Mouse (Mus musculus): Measurements from ENCODE around the gene Kcnab3.
"Not testable (repeated sequence)": the region's sequence is repeated elsewhere in the genome, so short reads cannot be mapped to it uniquely, and the experiment has no call there.

Kcnab3 gene

GRCm38 (mm10) chr11:69325628-69326407 lies at the start of gene Kcnab3:
Kcnab3 (plus strand) TSS chr11:69326258.
- DNase-seq (ENCODE audit: low read depth): peak; percentile 88

DNA sequence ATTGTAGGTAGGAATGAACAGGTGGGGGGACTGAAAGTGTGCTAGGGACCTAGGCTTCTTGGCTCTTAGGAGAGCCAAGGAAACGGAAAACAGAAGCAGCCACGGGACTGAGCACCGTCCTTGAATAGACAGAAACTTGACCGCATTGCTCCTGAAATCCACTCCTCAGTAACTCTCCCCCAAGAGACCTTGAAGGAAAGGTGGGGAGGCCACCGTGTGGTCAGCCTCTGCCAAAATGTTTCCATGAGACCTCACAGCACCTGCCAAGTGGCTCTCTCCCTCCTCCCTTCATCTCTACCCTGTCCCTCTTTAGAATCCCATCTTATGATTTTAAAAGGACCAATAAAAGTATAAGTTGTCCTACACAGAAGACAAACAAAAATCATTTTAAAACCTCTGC lies 48.8 kb upstream of the Kcnab3 start:
- no peak for DNase-seq (ENCODE audit: low read depth)

DNA sequence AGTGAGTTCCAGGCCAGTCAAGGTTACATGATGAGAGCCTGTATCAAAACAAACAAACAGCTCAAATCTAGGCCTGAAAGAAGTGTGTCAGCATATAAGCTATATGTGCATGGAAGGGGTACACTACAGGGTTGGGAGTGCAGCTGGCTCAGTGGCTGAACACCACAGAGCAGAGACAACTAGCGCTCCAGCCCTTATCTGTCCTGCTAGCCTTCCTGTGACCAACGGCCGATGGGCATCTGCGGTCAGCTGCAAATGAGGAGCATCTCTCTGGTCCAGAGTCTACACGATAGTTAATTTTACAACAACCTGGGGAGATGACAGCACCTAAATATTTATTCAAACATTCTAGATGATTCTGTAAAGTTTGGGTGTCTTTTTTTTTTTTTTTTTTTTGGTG lies 34.9 kb upstream of the Kcnab3 start:
- DNase-seq (ENCODE audit: low read depth): no peak

- no peak for DNase-seq (ENCODE audit: low read depth)
Measured at GRCm38 (mm10) chr11:69295286-69295685, 30.8 kb upstream of the Kcnab3 start.

GRCm38 (mm10) chr11:69297799-69298198 lies 28.3 kb upstream of the Kcnab3 start:
- DNase-seq (ENCODE audit: low read depth): no peak

- no peak for DNase-seq (ENCODE audit: low read depth)
Measured at GRCm38 (mm10) chr11:69298231-69298630, 27.8 kb upstream of the Kcnab3 start.

- DNase-seq (ENCODE audit: low read depth): no peak
Measured at GRCm38 (mm10) chr11:69302817-69303216, 23.2 kb upstream of the Kcnab3 start.

DNA sequence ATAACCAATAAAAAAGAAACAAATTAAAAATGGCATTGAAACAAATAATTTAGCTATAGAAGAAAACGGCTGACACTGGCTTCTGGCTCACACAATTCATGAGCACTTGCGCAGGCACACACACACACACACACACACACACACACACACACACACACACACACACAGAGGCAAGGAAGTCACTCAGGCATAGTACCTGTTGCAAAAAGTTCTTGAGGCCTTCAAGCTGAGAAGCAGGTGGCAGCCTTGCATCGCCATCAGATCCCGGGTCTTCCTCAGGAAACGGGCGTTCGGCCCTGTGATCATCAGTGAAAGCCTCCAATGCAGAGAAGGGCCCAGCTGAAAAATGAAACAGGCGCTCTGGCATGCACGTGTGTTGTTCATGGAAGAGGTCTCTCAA lies 20.8 kb upstream of the Kcnab3 start:
- DNase-seq (ENCODE audit: low read depth): no peak

GRCm38 (mm10) chr11:69306039-69306438 lies 20.0 kb upstream of the Kcnab3 start:
- no peak for DNase-seq (ENCODE audit: low read depth)

DNA sequence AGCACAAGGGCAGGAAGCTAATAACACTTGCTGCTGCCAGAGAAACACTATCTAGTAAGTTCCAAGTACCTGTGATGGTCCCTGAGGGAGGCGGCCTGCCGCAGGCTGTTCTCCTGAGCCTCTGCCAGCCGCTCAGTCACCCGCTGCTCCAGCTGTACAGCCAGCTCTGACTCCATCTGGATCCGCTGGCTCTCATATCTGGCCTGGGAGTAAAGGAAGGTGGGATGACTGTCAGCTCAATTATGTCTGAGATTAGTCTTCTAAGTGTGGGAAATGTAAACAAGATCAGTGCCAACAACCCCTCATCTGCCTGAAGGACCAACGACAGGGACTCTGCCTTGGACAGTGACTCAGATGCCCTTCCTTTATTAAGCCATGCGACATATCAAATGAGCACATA lies 14.8 kb upstream of the Kcnab3 start:
- DNase-seq (ENCODE audit: low read depth): no peak

DNA sequence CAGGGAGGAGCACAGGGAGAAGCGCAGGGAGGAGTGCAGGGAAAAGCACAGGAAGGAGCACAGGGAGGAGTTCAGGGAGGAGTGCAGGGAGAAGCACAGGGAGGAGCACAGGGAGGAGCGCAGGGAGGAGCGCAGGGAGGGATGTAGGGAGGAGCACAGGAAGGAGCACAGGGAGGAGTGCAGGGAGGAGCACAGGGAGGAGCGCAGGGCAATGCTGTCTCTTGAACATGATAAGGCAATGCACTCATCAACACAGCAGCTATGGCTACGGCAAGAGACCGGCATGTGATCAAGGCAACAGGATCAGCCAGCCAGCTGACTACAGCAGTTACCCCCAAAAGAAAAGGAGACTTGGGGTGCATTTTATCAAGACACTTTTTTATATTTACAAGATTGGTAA lies 9.7 kb upstream of the Kcnab3 start:
- DNase-seq (ENCODE audit: low read depth): no peak

- not testable (repeated sequence) for DNase-seq (ENCODE audit: low read depth)
Measured at GRCm38 (mm10) chr11:69318000-69318399, 8.1 kb upstream of the Kcnab3 start.

DNA sequence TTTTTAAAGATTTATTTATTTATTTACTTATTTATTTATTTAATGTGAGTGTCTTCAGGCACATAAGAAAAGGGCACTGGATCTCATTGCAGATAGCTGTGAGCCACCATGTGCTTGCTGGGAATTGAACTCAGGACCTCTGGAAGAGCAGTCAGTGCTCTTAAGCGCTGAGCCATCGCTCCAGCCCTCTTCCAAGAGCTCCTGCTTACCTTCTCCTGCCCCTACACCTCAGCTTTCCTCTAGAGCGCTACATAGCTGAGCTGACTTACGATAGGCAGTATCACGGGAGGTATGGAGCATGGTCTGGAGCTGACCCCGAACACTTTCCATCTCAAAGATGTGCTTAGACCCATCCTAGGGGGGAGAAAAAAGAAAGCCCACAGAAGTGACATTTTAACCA lies 4.5 kb upstream of the Kcnab3 start:
- no peak for DNase-seq (ENCODE audit: low read depth)

GRCm38 (mm10) chr11:69322010-69322409 lies 4.0 kb upstream of the Kcnab3 start:
- no peak for DNase-seq (ENCODE audit: low read depth)

GRCm38 (mm10) chr11:69322693-69323471 lies 3.2 kb upstream of the Kcnab3 start:
- DNase-seq (ENCODE audit: low read depth): no peak

GRCm38 (mm10) chr11:69323667-69324111 lies 2.4 kb upstream of the Kcnab3 start, which contains the start of the genes Cntrob and Trappc1:
Cntrob (minus strand) TSS chr11:69323775.
Trappc1 (plus strand) TSS chr11:69323980.
- DNase-seq (ENCODE audit: low read depth): peak; percentile 94

GRCm38 (mm10) chr11:69324749-69325148 lies 1.3 kb upstream of the Kcnab3 start:
- no peak for DNase-seq (ENCODE audit: low read depth)

GRCm38 (mm10) chr11:69326408-69327156 lies 524 bp downstream of the Kcnab3 start:
- DNase-seq (ENCODE audit: low read depth): no peak

- DNase-seq (ENCODE audit: low read depth): no peak
Measured at GRCm38 (mm10) chr11:69327157-69327442, 1.0 kb downstream of the Kcnab3 start.

GRCm38 (mm10) chr11:69327648-69328047 lies 1.6 kb downstream of the Kcnab3 start:
- DNase-seq (ENCODE audit: low read depth): no peak

DNA sequence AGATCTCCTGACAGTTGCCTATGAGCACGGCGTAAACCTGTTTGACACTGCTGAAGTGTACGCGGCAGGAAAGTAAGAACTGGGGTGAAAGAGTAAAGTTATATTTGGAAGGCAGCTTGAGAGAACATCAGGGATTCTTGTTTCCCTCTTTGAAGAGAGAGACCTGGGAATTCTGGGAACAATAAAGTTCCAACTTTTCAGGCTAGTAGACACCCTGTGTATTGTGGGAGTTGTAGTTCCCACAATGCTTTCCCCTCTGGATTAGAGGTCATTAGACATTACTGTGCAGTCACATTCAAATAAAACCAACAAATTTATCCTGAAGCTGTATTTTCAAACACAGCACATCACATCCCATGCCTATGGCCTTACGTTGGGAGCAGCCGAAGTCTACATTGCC lies 2.5 kb downstream of the Kcnab3 start:
- DNase-seq (ENCODE audit: low read depth): no peak

- DNase-seq (ENCODE audit: low read depth): no peak
Measured at GRCm38 (mm10) chr11:69331152-69331551, 5.1 kb downstream of the Kcnab3 start.

Data from c-Kit-positive CD71-negative TER-119-negative erythroid progenitor cells, embryonic 14.5 days (primary cell).